Mouse (Mus musculus): ENCODE results near the gene Lef1. TPM values are rescaled to one million over a fixed set of nuclear protein-coding genes. Genes with fewer than 3 reads are reported as not detected.

The Lef1 gene
- total and polyA plus RNA-seq, 3 experiments = 0.18 to 0.54 TPM; not detected in 1

- TF ChIP-seq TBP (IDR thresholded peaks at IDR 0.05; ENCODE audit: low read depth, low read length) (no peak), SMC3 (IDR thresholded peaks at IDR 0.05; ENCODE audit: low read depth, low read length) (no peak), MAX (IDR thresholded peaks at IDR 0.05; ENCODE audit: low read length) (no peak), MYB (IDR thresholded peaks at IDR 0.05; ENCODE audit: low read depth, low read length) (no peak), RCOR1 (IDR thresholded peaks at IDR 0.05; ENCODE audit: low read depth, low read length) (no peak), MEF2A (IDR thresholded peaks at IDR 0.05; ENCODE audit: extremely low read depth, insufficient replicate concordance, low read depth, low read length, poor library complexity, severe bottlenecking) (no peak), USF2 (IDR thresholded peaks at IDR 0.05; ENCODE audit: borderline replicate concordance in 1 of 2, insufficient read depth in 1 of 2, low read depth in 1 of 2, low read length in 2 of 2) (no peak), ELF1 (IDR thresholded peaks at IDR 0.05; ENCODE audit: low read depth, low read length) (no peak), SIN3A (IDR thresholded peaks at IDR 0.05; ENCODE audit: low read length) (no peak), ZMIZ1 (IDR thresholded peaks at IDR 0.05; ENCODE audit: low read depth, low read length) (no peak), CTCF (IDR thresholded peaks at IDR 0.05 in 2 of 3, conservative IDR thresholded peaks at IDR 0.05 in 1 of 3; ENCODE audit: control insufficient read depth in 1 of 3, insufficient read depth in 1 of 3, low read depth in 2 of 3, low read length in 3 of 3, poor library complexity in 1 of 3, severe bottlenecking in 1 of 3) (no peak), POLR2A (IDR thresholded peaks at IDR 0.05; ENCODE audit: control insufficient read depth in 1 of 2, insufficient read depth in 1 of 2, low read depth in 1 of 2, low read length in 2 of 2, poor library complexity in 1 of 2) (no peak), USF1 (IDR thresholded peaks at IDR 0.05; ENCODE audit: low read depth, low read length) (no peak), EP300 (IDR thresholded peaks at IDR 0.05; ENCODE audit: low read depth in 1 of 2, low read length in 2 of 2) (no peak), ZC3H11A (IDR thresholded peaks at IDR 0.05; ENCODE audit: low read depth, low read length) (no peak)
- H3K4me1 ChIP-seq (ENCODE audit: control insufficient read depth in 1 of 2, insufficient read depth in 2 of 2, low read length in 2 of 2) = no peaks in the 10 kb centered on the region
- H3K27ac ChIP-seq (ENCODE audit: control insufficient read depth, low read depth, low read length) = no peak overlapping the region
- no peaks in the 10 kb centered on the region for H3K36me3 ChIP-seq (ENCODE audit: control insufficient read depth in 1 of 2, insufficient read depth in 2 of 2, low read length in 2 of 2)
- H3K79me2 ChIP-seq (ENCODE audit: control insufficient read depth, insufficient read depth, low read length, poor library complexity) = no peaks in the 10 kb centered on the region
- no peaks in the 10 kb centered on the region for H3K27me3 ChIP-seq (ENCODE audit: control insufficient read depth in 1 of 2, insufficient read depth in 2 of 2, low read length in 2 of 2)
- H3K9me3 ChIP-seq (replicated peaks; ENCODE audit: insufficient read depth, low read length) = no peaks in the 10 kb centered on the region
- no peak for DNase-seq (ENCODE audit: low read depth, low spot score)
- H3K4me3 ChIP-seq (ENCODE audit: control insufficient read depth in 1 of 2, insufficient read depth in 1 of 2, low read depth in 2 of 2, low read length in 2 of 2) = no peak overlapping the region
- no peak overlapping the region for H3K9ac ChIP-seq (ENCODE audit: control insufficient read depth, low read depth, low read length, poor library complexity, severe bottlenecking)
These were observed 16.5 kb upstream of the Lef1 start for GRCm38 (mm10) chr3:131093736-131094135.

- H3K79me2 ChIP-seq (ENCODE audit: control insufficient read depth, insufficient read depth, low read length, poor library complexity) = no peaks in the 10 kb centered on the region
- no peaks in the 10 kb centered on the region for H3K36me3 ChIP-seq (ENCODE audit: control insufficient read depth in 1 of 2, insufficient read depth in 2 of 2, low read length in 2 of 2)
- no peak overlapping the region for H3K27ac ChIP-seq (ENCODE audit: control insufficient read depth, low read depth, low read length)
- H3K4me3 ChIP-seq (ENCODE audit: control insufficient read depth in 1 of 2, insufficient read depth in 1 of 2, low read depth in 2 of 2, low read length in 2 of 2) = no peak overlapping the region
- no peak overlapping the region for H3K9ac ChIP-seq (ENCODE audit: control insufficient read depth, low read depth, low read length, poor library complexity, severe bottlenecking)
- H3K27me3 ChIP-seq (ENCODE audit: control insufficient read depth in 1 of 2, insufficient read depth in 2 of 2, low read length in 2 of 2) = no peaks in the 10 kb centered on the region
- TF ChIP-seq POLR2A (IDR thresholded peaks at IDR 0.05; ENCODE audit: control insufficient read depth in 1 of 2, insufficient read depth in 1 of 2, low read depth in 1 of 2, low read length in 2 of 2, poor library complexity in 1 of 2) (no peak), TCF12 (IDR thresholded peaks at IDR 0.05; ENCODE audit: low read depth, low read length) (no peak), ZMIZ1 (IDR thresholded peaks at IDR 0.05; ENCODE audit: low read depth, low read length) (no peak), USF1 (IDR thresholded peaks at IDR 0.05; ENCODE audit: low read depth, low read length) (no peak), MEF2A (IDR thresholded peaks at IDR 0.05; ENCODE audit: extremely low read depth, insufficient replicate concordance, low read depth, low read length, poor library complexity, severe bottlenecking) (no peak), HCFC1 (IDR thresholded peaks at IDR 0.05; ENCODE audit: low read depth, low read length) (no peak), ZC3H11A (IDR thresholded peaks at IDR 0.05; ENCODE audit: low read depth, low read length) (no peak), JUND (IDR thresholded peaks at IDR 0.05; ENCODE audit: low read depth, low read length) (no peak), ELF1 (IDR thresholded peaks at IDR 0.05; ENCODE audit: low read depth, low read length) (no peak), GABPA (IDR thresholded peaks at IDR 0.05; ENCODE audit: low read depth, low read length) (no peak), UBTF (IDR thresholded peaks at IDR 0.05; ENCODE audit: borderline replicate concordance, insufficient read depth, low read depth, low read length) (no peak), RAD21 (IDR thresholded peaks at IDR 0.05; ENCODE audit: low read depth, low read length) (no peak), ZNF384 (IDR thresholded peaks at IDR 0.05; ENCODE audit: low read depth, low read length) (no peak), CHD1 (IDR thresholded peaks at IDR 0.05; ENCODE audit: low read depth, low read length) (no peak), MAZ (IDR thresholded peaks at IDR 0.05; ENCODE audit: low read depth, low read length) (no peak), MAFK (IDR thresholded peaks at IDR 0.05; ENCODE audit: borderline replicate concordance, low read depth, low read length) (no peak)
- no peak for DNase-seq (ENCODE audit: low read depth, low spot score)
- H3K9me3 ChIP-seq (replicated peaks; ENCODE audit: insufficient read depth, low read length) = no peaks in the 10 kb centered on the region
- no peaks in the 10 kb centered on the region for H3K4me1 ChIP-seq (ENCODE audit: control insufficient read depth in 1 of 2, insufficient read depth in 2 of 2, low read length in 2 of 2)
These were observed 14.2 kb upstream of the Lef1 start for GRCm38 (mm10) chr3:131096105-131096504.

Measured in MEL (cell line).